Mouse (Mus musculus): ENCODE results near the gene Tmem45b. TPM values are rescaled to one million over a fixed set of nuclear protein-coding genes. Genes with fewer than 3 reads are reported as not detected.
"Not testable (repeated sequence)": the region's sequence is repeated elsewhere in the genome, so short reads cannot be mapped to it uniquely, and the experiment has no call there.

The Tmem45b gene
- polyA plus RNA-seq (2012; ENCODE audit: insufficient read depth, insufficient read length, low replicate concordance, missing spikeins): not detected in 2 replicates

GRCm38 (mm10) chr9:31463692-31464474 is at the start of gene Tmem45b:
TSS of gene Tmem45b (minus strand) at chr9:31464462.
- 0 out of 2 replicates have a peak, but pooled peaks cover 4% of the 10 kb centered on the region for H3K4me1 ChIP-seq (ENCODE audit: control insufficient read depth, insufficient read depth, low read length)

DNA sequence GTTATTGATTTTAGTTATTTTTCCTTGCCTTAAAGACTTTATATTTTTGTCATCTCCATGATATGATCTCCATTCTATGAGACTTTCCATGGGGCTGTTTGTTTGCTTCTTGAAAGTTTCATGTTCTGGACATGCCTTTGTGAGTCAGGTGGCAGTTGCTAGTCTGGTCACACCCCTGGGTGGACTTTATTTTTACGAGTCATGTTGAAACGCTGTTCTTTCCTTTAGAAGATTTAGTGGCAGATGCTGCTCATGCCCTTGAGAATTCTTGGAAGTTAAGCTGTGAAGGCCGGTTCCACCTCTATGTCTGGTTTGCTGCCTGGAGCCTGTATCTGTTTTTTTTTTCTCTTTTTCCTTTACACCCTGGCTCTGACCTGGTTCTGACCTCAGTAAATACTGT is 43.9 kb upstream of the Tmem45b start:
- H3K27ac ChIP-seq (ENCODE audit: insufficient read depth, low read depth, low read length): no peak overlapping the region
- no peak overlapping the region for H3K4me3 ChIP-seq (ENCODE audit: insufficient read depth, low read depth, low read length)
- 79% methylated on average over 3 of the region's 3 CpGs for WGBS
- H3K4me1 ChIP-seq (ENCODE audit: control insufficient read depth, insufficient read depth, low read length): no peaks in the 10 kb centered on the region
- TF ChIP-seq CTCF (IDR thresholded peaks at IDR 0.05; ENCODE audit: insufficient read depth, low read depth, low read length): no peak
- TF ChIP-seq POLR2A (IDR thresholded peaks at IDR 0.05; ENCODE audit: insufficient read depth, low read depth, low read length): no peak

More at GRCm38 (mm10) chr9:31463692-31464474, at the start of gene Tmem45b:
- Histone ChIP-seq H3K4me3 (ENCODE audit: insufficient read depth, low read depth, low read length) (no peak within 1 kb of the TSS), H3K27ac (ENCODE audit: insufficient read depth, low read depth, low read length) (no peak within 1 kb of the TSS)
- TF ChIP-seq POLR2A (IDR thresholded peaks at IDR 0.05; ENCODE audit: insufficient read depth, low read depth, low read length): no peak
- TF ChIP-seq CTCF (IDR thresholded peaks at IDR 0.05; ENCODE audit: insufficient read depth, low read depth, low read length): no peak
- 15% methylated on average over 33 of the region's 33 CpGs for WGBS

DNA sequence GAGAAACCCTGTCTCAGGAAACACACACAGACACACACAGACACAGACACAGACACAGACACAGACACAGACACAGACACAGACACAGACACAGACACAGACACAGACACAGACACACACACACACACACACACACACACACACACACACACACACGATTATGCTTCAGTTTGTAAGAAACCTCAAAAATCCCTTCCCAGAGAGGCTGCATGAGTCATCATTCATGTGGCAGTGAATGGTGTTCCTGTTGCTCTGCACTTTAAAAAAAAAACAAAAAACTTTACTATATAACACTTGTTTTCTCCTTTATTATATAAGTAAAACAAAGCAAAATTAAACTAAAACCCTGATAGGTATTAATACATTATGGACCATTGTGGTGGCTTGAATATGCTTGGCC is 37.0 kb upstream of the Tmem45b start:
- 63% methylated on average over 1 of the region's 1 CpGs for WGBS
- H3K4me1 ChIP-seq (ENCODE audit: control insufficient read depth, insufficient read depth, low read length); H3K27ac ChIP-seq (ENCODE audit: insufficient read depth, low read depth, low read length); H3K4me3 ChIP-seq (ENCODE audit: insufficient read depth, low read depth, low read length): not testable (repeated sequence)

DNA sequence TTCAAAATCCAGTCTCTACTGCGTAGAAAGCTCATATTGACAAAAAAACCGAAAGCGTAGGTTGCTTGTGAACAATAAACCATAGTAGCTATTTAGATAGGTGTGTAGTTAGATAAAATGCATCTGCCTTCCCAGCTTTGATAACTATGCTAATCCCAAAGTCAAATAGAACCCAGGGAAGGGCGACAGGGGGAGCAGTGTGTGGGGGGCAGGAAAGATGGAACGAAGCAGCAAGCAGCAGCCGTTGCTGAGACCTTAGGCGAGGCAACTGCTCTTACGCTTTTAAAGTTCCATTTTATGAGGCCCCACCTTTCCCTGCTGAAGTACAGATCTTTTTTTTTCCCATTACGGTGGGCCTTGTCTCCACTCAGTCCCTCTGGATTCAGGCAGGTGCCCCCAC is 1.1 kb downstream of the Tmem45b start:
- WGBS: 66% methylated on average over 9 of the region's 9 CpGs
- TF ChIP-seq CTCF (IDR thresholded peaks at IDR 0.05; ENCODE audit: insufficient read depth, low read depth, low read length) (no peak), POLR2A (IDR thresholded peaks at IDR 0.05; ENCODE audit: insufficient read depth, low read depth, low read length) (no peak)
- H3K4me1 ChIP-seq (ENCODE audit: control insufficient read depth, insufficient read depth, low read length): 0 out of 2 replicates have a peak, but pooled peaks cover 4% of the 10 kb centered on the region
- no peak overlapping the region for H3K27ac ChIP-seq (ENCODE audit: insufficient read depth, low read depth, low read length)
- H3K4me3 ChIP-seq (ENCODE audit: insufficient read depth, low read depth, low read length): no peak overlapping the region

GRCm38 (mm10) chr9:31454356-31454755 is 9.9 kb downstream of the Tmem45b start:
- Histone ChIP-seq H3K4me3 (ENCODE audit: insufficient read depth, low read depth, low read length) (no peak overlapping the region), H3K4me1 (ENCODE audit: control insufficient read depth, insufficient read depth, low read length) (no peaks in the 10 kb centered on the region), H3K27ac (ENCODE audit: insufficient read depth, low read depth, low read length) (no peak overlapping the region)
- TF ChIP-seq CTCF (IDR thresholded peaks at IDR 0.05; ENCODE audit: insufficient read depth, low read depth, low read length): no peak
- TF ChIP-seq POLR2A (IDR thresholded peaks at IDR 0.05; ENCODE audit: insufficient read depth, low read depth, low read length): no peak
- 65% methylated on average over 1 of the region's 1 CpGs for WGBS

DNA sequence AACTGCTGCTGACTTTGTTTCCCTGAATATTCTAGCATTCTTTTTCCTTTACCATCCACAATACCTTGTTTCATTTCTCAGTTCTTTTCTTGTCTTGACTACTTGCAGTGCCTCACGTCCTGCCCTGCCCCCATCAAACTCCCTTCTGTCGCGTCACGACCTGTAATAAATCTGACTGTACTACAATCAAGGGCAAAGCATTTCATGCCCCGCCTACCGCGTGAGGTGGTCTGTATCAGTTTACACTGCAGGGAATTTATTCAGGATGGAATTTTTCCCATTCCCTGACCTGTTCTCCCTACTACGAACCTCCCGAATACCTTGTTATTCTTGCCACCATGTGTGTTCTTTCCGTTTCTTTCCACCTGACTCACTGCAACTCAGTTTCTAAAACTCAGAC is 12.1 kb downstream of the Tmem45b start:
- TF ChIP-seq POLR2A (IDR thresholded peaks at IDR 0.05; ENCODE audit: insufficient read depth, low read depth, low read length) (no peak), CTCF (IDR thresholded peaks at IDR 0.05; ENCODE audit: insufficient read depth, low read depth, low read length) (no peak)

DNA sequence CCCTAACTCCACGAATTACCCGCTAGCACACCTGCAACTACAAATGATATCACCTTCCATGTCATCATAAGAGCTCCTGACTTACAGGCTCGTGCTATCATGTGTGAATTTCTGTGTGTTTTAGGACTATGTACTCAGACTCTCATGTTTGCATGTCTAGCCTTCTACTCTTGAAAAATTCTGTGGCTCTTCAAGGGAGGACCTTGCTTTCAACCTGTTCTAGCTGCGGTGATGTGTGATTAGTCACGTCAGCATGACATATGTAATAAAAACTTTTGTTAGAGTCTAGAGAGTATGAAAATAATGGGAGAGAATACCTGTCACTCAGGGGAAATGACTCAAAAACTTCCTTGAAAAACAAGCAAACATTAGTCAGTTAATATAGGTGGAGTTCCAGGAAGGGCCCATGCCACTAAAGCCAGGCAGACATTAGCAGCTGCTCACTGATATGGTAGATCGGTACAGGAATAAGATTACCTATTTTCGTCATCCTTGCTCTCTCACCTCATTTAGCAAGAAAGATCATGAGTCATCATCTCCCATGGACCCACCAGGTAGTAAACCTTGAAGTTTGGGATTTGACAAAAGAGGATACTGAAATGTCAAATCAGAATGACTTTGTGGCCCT is 15.0 kb downstream of the Tmem45b start:
- TF ChIP-seq CTCF (IDR thresholded peaks at IDR 0.05; ENCODE audit: insufficient read depth, low read depth, low read length): no peak
- no peak for TF ChIP-seq POLR2A (IDR thresholded peaks at IDR 0.05; ENCODE audit: insufficient read depth, low read depth, low read length)
- no peak overlapping the region for H3K27ac ChIP-seq (ENCODE audit: insufficient read depth, low read depth, low read length)
- 89% methylated on average over 7 of the region's 7 CpGs for WGBS
- H3K4me3 ChIP-seq (ENCODE audit: insufficient read depth, low read depth, low read length): no peak overlapping the region
- no peaks in the 10 kb centered on the region; the same call in 1 of the 2 replicates for H3K4me1 ChIP-seq (ENCODE audit: control insufficient read depth, insufficient read depth, low read length)

More for the DNA sequence above, 12.1 kb downstream of the Tmem45b start:
- 85% methylated on average over 10 of the region's 10 CpGs for WGBS
- Histone ChIP-seq H3K4me1 (ENCODE audit: control insufficient read depth, insufficient read depth, low read length) (no peaks in the 10 kb centered on the region), H3K27ac (ENCODE audit: insufficient read depth, low read depth, low read length) (no peak overlapping the region), H3K4me3 (ENCODE audit: insufficient read depth, low read depth, low read length) (no peak overlapping the region)

DNA sequence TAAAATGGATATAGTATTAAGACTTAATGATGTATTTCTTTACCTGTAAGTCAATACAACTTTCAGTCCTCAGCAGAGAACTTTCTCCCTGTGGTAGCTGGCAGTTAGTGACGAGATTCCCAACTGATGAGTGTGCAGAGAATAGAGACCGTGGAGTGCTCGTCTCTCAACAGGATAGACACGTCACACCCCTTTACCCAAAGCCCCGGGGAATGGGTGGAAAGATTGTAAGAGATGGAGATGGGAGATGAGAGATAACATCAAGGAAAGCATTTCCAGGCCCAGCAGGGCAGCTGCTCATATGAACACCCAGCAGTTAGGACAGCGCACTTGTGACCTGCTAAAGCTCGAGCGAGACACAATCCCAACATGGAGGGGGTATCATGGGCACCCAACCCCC is 20.0 kb downstream of the Tmem45b start:
- Histone ChIP-seq H3K4me1 (ENCODE audit: control insufficient read depth, insufficient read depth, low read length) (no peaks in the 10 kb centered on the region; the same call in 1 of the 2 replicates), H3K4me3 (ENCODE audit: insufficient read depth, low read depth, low read length) (no peak overlapping the region), H3K27ac (ENCODE audit: insufficient read depth, low read depth, low read length) (no peak overlapping the region)
- WGBS: 86% methylated on average over 8 of the region's 8 CpGs
- TF ChIP-seq CTCF (IDR thresholded peaks at IDR 0.05; ENCODE audit: insufficient read depth, low read depth, low read length) (no peak), POLR2A (IDR thresholded peaks at IDR 0.05; ENCODE audit: insufficient read depth, low read depth, low read length) (no peak)

GRCm38 (mm10) chr9:31441487-31441886 is 22.8 kb downstream of the Tmem45b start:
- 87% methylated on average over 3 of the region's 3 CpGs for WGBS
- Histone ChIP-seq H3K4me3 (ENCODE audit: insufficient read depth, low read depth, low read length) (no peak overlapping the region), H3K27ac (ENCODE audit: insufficient read depth, low read depth, low read length) (no peak overlapping the region), H3K4me1 (ENCODE audit: control insufficient read depth, insufficient read depth, low read length) (no peaks in the 10 kb centered on the region; the same call in 1 of the 2 replicates)
- TF ChIP-seq POLR2A (IDR thresholded peaks at IDR 0.05; ENCODE audit: insufficient read depth, low read depth, low read length) (no peak), CTCF (IDR thresholded peaks at IDR 0.05; ENCODE audit: insufficient read depth, low read depth, low read length) (no peak)
